Mouse (Mus musculus) B cell, adult 2 months (primary cell): Measurements from ENCODE around the gene Bckdha.
A peak's percentile ranks its signal among the peaks of the same experiment; 100 is the strongest.

Experiments used
- DNase-seq, 2 experiments: peaks; one replicate each; pipeline ENCODE4 v3.0.0; 2022

Bckdha gene

DNA sequence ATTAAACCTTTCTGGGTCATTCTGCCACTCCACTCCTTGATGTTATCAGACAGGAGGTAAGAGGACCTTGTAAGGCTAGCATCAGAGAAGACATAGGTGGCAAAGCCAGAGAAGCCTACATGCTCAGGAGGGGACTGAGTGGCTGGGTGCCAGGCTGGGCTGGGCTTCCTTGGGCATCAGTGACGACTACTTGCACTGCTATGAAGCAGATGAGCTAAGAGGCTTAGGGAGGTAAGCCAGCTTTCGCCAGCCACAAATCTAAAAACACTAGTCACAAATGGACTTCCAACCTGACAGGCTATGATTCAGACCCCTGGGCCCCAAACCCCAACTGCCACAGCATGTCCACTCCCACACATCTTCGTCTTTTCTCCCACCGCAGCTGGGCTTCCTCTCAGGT is 14.2 kb downstream of the Bckdha start:
- DNase-seq, result no peak

DNA sequence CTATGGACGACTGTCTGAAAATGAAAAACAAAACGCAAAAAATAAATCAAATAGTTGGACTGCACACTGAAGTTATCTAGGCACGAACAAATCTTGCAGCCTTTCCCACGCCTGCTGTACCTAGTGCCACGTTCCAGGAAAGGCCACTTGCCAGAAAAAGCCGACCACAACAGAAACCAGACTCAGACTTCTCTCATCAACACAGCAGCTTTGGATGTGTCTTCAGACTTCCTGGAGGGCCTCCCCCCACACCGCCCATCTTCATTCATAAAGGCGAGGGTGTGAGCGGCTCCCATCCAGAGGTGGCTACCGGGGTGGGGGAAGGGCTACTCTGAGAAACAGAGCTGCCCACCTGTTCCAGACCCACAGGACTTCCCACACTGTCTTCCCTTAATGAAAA is 14.6 kb downstream of the Bckdha start:
- peak in 1 of 2 experiments; percentile 36 for DNase-seq

DNA sequence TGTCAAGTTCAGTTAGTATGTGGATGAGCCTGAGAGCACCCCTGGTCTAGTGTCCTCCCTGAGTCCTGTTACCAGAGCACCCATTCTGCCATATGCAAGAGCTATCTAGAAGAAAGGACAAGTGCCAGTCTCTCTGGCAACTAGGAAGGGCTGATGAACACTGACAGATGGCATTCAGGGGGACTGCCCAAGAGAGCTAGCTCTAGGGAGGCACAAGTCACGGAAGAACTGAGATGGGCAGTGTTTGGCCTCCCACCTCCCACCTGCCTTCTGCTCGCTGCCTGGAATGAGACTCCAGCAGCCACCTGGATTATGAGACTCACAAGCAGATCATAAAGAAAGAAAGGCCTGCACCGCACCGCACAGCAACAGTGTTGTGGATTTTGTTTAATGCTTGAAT is 19.0 kb downstream of the Bckdha start:
- no peak for DNase-seq

DNA sequence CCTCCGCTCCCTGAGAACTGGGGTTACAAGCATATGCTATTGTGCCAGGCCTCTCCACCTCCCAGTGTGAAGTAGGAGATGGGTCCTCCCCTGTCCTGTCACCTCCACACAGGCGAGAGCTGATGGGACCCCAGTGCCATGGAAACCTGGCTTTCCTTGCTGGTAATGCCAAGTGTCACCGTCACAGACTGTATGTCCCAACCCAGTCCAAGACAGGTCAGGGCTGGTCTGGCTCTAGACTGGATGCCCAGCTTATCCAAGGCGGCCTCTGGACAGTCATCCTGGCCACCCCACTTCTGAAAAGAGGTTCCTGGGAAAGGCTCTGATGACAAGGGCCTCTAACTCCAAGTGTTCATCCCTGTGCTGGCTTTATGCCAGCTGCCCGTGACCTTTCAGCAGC is 21.7 kb downstream of the Bckdha start:
- DNase-seq, result no peak

DNA sequence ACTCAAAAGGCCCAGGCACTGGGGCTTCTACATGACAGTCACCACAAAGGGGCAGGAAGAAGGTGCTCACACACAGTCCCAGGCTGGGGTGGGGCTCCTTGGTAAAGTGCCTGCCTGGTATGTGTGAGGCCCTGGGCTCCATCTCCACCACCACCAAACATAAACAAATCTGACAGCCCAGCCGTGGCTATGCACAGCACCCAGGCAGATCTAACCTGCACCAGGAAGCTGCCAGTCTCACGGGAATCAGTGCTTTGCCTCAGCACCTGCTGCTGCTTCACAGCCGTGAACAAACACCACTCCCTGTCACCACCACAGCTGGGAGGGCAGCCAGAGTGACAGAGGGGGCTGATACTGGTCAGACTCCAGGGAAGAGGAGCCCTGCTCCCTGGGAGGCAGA is 22.4 kb downstream of the Bckdha start:
- DNase-seq, result peak; percentile 81 to 85

DNA sequence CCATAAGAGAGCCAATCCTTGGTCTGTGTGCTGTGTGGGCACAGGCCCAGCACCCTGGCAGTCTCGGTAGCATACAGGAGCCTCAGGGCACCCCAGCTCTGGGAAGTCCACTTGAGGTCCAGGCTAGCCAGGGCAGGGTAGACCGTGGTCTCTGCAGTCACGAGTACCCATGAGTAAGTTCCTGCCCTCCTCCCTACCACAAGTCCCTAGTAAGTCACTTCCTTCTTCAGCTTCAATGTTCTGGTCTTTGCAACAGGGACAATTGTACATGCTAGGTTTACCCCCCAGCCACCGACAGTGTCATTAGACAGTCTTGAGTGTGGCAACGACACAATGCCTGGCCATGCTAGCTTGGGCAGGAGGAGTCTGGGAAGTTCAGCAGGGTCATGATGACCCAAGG is 26.1 kb downstream of the Bckdha start:
- peak; percentile 57 to 58 for DNase-seq

DNA sequence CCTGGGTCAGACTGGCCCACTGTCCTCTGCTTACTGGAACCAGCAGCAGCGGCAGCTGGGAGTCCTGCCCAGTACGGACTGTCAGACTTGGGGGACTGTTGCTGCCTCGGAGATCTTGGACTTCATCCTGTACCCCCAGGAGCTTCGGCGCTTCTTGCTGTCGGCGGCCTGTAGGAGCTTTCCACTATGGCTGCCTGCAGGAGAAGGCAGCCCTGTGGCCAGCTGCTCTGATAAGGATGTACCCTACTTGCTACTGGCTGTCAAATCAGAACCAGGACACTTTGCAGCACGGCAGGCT is 30.5 kb downstream of the Bckdha start:
- DNase-seq, result no peak

DNA sequence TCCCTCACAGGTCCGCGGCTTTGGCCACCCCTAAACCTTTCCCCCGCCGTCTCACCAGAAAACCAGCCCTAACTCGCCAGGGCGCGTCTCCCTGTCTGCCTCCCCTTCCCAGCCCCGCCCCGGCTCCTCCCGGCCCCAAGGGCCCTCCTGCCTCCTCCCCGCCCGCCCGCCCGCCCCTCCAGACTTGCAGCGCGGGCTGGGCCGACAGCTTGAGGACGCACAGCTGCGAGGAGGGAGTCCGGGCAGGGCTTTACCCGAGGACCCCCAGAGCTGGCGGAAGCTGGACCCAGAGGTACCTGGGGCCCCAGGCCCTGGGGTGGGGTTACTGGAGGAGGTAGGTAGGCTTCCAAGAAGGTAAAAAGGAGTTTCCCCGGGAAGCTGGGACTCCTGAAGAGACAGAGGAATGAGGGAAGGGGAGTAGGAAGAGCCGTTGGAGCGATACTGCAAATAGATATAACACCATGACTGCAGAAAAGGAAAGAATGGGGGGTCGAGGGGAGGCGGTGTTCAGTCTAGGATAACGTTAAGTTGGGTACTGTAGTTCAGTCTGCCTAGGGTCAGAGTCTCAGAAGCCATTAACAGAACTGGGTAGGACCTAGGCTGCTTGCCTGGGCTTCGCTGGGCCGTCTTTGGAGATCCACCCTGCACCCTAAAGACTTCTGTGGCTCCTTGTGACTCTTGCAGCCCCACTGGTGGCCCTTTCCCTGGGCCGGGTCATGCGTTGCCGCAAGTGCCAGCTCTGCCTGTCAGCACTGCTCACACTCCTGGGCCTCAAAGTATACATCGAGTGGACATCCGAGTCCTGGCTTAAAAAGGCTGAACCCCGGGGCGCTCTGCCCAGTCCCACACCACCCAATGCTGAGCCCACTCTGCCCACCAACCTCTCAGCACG is 31.1 kb downstream of the Bckdha start:
- DNase-seq, result peak in 1 of 2 experiments; percentile 31

DNA sequence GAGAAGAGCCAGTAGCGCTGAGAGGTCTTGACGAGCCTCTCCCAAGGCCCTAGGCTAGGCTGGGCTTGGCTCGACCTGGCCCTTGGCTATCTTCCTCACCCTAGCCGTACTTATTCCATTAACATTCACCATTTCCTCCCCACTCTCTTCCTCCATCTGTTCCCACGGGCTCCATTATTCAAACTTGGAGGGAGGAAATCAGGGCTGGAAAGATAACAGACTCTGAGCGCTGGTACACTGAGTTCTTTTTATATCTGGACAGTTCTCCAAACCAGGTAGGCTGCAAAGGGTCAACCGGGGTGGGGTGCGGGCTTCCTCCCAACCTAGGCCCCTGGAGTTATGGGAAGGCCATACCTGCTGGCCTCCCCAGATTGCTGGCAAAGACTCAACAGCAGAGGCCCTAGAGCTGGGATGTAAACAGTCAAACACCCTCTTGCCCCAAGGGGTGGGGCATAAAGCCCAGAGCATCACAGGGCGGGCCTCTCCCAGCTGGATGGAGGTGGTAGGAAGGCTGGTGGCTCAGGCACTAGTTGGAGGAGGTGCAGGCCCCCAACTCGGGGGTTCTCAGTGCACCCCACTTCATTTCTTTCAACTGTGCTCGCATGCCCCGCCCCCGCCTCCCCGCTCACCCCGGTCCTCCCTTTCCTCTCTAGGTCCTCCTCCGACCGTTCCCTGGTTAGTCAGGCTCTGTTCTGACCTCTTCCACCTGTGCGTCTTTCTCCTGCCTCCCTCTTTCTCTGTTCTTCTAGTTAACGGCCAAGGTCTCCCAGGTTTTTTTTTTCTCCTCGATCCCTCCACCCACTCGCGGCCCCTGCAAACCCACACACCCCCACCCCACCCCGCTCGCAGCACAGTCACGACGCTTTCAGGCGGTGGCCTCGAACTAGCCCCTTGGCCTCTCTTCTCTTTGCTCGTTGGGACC is 32.0 kb downstream of the Bckdha start, which contains the start of gene B3gnt8:
B3gnt8 (plus strand) TSS at position 146 of the 922 bp plus-strand sequence.
- DNase-seq, result peak; percentile 43 to 52

DNA sequence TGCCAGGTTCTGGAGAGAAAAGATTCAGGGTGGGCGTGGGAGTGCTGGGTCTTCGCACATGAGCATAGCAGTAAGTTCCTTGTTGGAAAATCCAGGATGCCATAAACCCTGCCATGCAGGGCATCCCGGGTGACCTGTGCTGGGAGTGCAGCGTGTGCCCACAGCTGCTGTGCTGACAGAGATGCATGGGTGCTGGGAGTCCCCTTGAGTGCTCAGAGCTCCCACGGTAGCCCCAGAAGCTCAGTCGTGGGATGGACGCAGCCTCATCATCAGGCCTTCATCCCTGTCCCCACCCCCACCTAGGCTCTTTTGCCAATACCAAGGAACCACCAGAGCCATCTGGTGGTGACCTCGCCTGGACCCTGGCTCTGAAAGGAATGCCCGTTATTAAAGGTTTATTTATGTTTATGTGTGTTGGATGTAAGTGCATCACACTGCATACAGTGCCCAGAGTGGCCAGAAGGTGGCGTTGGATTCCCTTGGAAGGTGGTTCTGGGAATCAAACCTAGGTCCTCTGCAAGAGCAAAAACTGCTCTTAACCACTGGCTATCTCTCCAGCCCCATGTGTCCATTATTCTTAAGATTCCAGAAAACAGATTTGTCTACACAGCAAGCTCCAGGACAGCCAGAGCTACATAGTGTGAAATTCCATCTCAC is 33.1 kb downstream of the Bckdha start:
- peak; percentile 75 to 76 for DNase-seq

DNA sequence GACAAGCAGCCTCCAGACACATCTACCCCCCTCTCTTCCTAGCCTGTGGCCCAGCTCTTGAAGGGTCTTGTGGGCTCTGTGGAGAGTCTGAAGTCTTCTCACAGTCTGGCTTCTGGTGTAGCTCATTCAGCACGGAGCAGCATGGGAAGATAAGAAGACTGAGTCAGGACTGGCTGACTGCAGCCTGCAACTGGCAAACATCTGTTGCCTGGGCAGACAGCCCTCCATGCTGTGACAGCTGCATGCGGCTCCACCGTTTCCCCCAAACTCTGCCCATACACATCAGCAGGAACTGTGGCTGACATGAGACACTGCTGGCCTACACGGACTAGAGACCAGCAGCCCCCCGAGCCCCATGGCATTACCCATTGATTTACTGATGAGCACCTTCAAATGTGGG is 33.9 kb downstream of the Bckdha start:
- no peak for DNase-seq

DNA sequence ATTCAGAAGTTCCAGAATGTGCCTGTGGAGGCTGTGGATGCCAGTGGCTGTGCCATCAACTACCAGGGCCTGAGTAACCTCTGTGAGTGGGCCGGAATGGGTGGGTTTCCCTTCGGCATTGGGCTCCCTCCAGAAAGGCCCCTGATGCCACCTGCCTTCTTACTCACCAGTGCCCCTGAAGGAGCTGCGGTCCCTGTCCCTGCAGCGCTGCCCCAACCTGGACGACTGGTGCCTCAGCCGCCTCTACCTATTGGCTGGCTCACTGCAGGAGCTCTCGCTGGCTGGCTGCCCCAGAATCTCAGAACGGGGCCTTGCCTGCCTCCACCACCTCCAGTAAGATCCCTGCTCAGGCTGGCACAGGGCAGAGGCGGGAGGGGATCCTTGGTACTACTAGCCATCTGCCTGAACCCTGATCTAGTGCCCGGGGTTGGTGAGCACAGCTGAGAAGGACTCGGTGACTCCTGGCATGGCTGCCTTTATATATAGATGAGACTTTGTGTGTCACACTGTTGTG is 34.9 kb downstream of the Bckdha start:
- no peak for DNase-seq

DNA sequence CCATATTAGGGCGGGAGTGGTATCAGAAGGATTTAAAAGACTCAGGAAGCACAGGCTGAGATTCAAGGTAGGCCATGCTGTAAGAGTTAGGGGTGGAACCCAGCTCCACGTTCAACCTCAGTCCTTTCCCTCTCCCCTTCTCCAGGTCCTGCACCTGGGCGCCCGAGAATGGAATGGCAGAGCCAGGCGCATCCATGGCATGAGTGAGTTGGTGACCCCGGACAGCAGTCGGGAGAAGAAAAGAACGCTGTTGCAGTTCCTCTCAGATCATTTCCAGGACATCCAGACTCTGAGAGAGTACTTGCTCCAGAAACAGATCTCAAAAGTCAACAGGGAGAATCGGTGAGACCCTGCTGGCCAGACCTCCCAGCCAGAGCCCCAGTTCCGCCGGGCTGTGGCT is 38.0 kb downstream of the Bckdha start:
- no peak for DNase-seq

DNA sequence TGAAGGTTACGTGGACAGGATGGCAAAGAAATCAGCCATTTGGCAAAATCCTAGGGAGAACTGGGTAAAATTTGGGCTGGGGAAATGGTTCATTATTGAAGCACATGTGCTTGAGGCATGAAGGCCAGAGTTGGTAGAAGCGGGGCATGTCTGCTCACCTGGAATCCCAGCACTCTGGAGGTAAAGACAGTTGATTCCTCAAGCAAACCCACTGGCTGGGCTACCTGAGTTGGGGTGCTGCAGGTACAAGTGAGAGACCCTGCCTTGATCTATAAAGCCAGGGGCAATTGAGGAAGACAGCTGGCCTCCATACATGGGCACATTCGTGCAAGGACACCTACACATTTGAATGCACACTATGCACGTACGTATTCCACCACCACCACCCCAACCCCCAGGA is 38.7 kb downstream of the Bckdha start:
- no peak for DNase-seq

DNA sequence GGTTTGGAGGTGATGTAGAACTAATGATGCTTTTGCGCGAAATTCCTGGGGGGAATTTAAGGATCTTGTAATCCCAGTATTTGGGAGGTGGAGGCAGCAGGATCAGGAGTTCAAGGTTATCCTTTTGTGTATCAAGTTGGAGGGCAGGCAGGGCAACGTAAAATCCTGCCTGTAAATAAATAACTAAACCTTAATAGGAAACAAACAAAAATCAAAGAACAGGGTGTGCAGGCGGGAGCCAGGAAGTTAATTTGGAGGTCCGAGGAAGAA is 39.1 kb downstream of the Bckdha start:
- no peak for DNase-seq

DNA sequence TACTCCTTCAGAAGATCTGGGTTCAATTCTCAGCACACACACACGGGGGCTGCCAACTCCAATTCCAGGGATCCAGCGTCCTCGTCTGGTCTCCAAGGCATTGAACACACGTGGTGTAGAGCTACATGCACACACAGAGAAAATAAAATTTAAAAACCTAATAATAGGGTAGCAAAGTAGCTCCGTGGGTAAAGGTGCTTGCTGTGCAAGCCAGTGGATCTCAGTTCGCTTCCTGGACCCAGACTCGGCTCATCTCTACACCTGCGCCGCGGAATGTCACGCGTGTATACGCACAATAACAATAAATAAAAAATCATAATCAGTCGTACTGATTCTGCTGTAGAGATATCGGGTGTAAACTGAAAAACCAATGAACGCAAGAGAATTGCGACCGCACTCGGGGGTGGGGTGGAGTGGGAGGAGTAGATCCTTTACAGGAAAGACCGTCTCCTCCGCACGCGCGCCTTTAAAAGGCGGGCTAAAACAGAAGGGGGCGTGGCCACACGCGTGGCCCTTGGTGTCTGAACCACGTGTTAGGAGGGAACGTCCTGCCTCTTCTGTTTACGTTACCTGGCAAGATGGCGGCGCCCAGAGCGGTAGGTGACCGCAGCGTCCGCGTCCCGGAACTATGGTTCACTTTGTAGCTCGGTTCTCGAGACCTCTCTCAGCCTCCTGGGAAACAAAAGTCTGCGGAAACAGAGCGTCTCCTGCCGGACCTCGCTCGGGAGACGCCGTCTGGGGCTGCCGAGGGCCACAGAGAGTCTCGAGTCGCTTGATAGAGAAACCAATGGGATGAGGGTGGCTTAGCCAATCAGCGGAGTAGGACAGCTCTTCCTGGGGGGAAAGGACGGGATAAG is 39.7 kb downstream of the Bckdha start, which contains the start of gene Dmac2:
Dmac2 (plus strand) TSS at position 550 of the 857 bp plus-strand sequence.
- DNase-seq, result peak; percentile 96 to 97

DNA sequence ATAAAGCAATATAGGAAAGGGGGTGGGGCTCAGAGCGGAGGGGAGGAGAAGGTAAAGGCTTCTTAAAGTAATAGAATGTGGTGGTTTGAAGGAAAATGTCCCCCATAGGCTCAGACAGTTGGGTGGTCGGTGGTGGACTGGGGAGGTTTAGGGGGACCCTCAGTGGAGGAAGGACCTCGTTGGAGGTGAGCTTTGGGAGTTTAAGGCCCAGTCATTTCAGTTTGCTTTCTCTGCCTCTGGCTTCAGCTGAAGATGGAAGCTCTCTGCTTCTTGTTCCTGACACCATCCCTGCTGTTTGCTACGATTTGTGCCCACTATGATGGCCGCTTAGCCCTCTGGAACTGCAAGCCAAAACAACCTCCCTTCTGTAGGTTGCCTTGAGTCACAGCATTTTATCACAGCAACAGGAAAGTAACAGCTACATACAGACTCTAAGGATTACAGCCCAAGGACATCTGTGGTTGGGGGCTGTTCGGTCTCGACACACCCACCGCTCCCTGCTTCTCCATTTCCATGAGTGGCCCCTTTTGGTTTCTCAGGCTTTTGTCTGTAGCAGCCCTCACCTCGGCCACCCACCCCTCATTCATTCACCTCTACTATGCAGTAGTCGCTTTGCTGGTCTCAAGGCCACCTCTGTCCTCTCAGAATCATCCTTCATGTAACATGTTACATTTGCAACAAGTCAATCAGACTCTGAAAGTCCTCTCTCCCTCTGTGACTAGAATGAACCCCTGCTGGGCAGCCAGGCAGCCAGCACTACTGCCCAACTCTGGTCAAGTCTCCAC is 41.2 kb downstream of the Bckdha start:
- no peak for DNase-seq

DNA sequence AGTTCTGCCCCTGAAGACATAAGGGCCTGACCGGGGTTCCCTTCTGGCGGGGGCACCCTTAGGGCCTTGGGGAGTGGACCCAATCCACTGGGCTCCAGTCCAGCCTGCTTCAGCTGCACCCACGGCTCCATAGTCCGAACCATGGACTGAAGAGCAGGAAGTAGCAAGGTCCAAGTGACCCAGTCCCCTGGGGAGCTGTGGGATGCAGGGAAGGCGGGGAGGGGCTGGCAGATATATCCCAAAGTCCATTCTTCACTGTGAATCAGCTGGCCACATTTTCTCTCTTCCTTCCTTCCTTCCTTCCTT is 43.1 kb downstream of the Bckdha start, which contains the start of gene Erich4:
Erich4 (minus strand) TSS at position 187 of the 306 bp plus-strand sequence.
- DNase-seq, result no peak

DNA sequence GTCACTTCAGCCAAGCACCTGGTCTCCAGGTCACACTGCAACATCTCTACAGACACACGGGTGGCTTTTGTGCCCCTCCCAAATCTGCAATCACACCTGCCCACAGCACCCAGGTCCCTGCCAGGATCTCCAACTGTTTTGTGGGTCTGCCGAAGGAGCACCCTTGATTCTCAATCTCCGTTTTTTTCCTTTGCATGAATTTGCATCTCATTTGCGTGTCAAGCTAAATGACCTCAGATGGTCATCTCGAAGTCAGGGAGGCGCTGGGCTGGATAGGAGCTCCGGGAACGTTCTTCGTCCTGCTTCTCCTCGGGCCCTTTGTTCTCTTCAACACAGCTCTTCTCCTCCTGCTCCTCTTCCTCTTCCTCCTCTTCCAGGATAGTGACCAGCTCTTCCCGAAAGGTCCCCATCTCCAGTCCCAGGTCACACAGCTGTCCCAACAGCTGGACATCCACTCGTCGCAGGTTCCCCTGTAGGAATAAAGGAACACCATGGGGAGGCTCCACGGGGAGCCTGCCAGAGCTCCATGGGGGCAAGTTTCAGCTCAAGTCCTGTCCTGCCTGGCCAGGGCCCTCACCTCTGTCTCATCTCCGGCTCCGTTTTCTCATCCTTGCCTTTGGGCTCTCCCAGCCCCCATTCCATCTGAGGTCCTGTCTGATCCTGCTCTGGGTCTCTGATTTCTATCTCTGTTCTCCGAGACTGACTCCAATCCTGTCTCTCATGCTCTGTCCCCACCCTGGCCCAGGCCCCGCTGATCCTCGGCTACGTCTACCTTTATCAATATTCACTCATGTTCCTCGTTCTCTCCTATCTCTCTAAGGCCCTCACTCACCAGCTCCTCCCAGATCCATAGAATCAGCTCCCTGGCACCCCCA is 43.7 kb downstream of the Bckdha start:
- no peak for DNase-seq

DNA sequence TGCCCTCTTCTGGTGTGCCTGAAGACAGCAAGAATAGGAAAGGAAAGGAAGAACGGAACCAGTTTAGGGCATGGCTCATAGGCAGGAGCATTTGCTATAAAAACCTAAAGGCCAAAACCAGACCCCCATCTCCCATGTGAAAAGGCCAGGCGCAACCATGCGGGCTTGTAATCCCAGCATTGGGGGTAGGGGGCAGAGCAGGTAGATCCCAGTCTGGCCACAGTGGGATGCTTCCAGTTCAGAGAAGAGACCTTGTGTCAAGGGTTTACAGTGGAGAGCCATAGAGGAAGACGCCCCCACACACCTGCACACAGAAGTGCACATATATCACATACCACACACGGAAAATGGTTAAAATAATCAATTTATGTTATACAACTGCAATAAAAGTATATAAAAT is 44.7 kb downstream of the Bckdha start:
- no peak for DNase-seq

DNA sequence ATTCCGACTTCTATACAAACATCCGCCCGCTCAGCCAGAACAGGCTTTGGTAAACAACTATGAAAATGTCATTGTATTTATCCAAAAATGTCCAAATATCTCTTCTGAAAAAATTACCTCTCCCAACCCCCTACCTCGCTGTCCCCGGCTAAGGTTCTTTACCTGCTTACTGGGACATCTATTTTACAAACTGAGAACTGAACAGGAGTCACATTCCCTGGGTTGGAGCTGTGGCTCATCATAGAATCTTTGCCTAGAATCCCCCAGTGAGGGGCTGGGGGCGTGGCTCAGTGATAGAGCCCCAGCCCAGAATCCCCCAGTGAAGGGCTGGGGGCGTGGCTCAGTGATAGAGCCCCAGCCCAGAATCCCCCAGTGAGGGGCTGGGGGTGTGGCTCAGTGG is 47.3 kb downstream of the Bckdha start:
- no peak for DNase-seq
